Mouse (Mus musculus) neural tube, embryonic 14.5 days (tissue): ENCODE results near the gene Cd36. TPM values are rescaled to one million over a fixed set of nuclear protein-coding genes. Genes with fewer than 3 reads are reported as not detected.

Experiments used
- polyA plus RNA-seq: library from polyadenylated mRNA; unstranded; fragments of >200 nt; fragmentation: Nextera tagmentation; extraction: Ambion mirVana; gene quantifications from 2 replicates; pipeline ENCODE4 v1.2.1, GENCODE M21; 2014

The Cd36 gene
- polyA plus RNA-seq, 1 experiment from 2014 or later = 0.46 TPM

Other genes starting within 250 kb of the Cd36 start
- gene Gnat3, start 73.7 kb upstream of the Cd36 start, polyA plus RNA-seq = not detected in 2 replicates